Mouse (Mus musculus): Measurements from ENCODE around the gene Scaf11. TPM values are rescaled to one million over a fixed set of nuclear protein-coding genes. Genes with fewer than 3 reads are reported as not detected.

Gene Scaf11
- total RNA-seq (2023): 59.3 and 64.2 TPM in 2 replicates

DNA sequence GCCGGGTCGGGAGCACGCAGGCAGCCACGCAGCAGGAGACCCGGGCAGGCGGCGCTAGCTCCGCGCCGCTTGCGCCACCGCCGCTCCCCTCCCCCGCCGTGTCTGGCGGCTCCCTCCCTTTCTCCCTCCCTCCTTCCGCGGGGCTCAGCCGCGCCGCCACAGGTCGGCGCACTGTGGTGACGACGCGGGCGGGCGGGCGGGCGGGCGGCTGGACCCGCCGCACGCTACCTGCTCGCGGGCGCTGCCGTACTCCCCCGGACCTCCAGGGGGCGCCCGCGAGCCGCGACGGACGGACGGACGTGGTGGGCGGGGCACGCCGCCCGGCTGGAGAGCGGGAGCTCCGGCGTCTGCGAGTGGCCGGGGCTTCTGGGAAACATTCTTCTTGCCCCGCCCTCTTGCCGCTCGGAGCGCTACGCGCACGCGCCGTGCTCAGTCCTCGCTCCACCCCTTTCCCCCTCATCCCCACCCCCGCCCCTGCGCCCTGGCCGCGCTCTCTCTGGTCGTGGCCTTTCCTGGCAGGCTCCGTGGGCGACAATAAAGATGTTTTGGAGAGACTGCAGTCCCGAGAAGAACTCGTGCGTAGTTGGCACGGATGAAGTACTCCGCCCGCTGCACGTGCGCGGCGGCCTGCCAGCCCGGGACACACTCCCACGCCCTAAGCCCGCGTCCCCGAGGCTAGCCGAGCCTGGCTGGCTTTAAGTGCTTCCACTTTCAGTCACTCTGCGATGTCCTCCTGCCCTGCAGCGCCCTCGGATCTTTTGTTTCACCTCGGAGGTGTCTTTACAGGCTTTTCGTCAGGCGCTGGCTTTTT, at the start of gene Scaf11:
Gene Scaf11 (minus strand): TSS at position 114 of the 811 bp plus-strand sequence.

Other genes starting within 250 kb of the Scaf11 start
- gene Arid2, start 173.3 kb downstream of the Scaf11 start, total RNA-seq (2023): 53.3 and 74.7 TPM in 2 replicates
- gene Slc38a1, start 182.1 kb upstream of the Scaf11 start, total RNA-seq (2023): 34.4 and 42.3 TPM in 2 replicates
- gene Slc38a2, start 238.9 kb upstream of the Scaf11 start, total RNA-seq (2023): 73.1 and 76.4 TPM in 2 replicates